Mouse (Mus musculus): Measurements from ENCODE around the gene Babam1.

The Babam1 gene

GRCm38 (mm10) chr8:71396639-71397305 is at the start of gene Babam1:
TSS of gene Babam1 (plus strand) at chr8:71396861.
- DNase-seq, result peak; percentile 100

GRCm38 (mm10) chr8:71351117-71351516 is 45.5 kb upstream of the Babam1 start:
- DNase-seq, result no peak

- DNase-seq, result no peak
Measured at GRCm38 (mm10) chr8:71351520-71351919, 45.1 kb upstream of the Babam1 start.

- no peak for DNase-seq
Measured at GRCm38 (mm10) chr8:71358026-71358425, 38.6 kb upstream of the Babam1 start.

- DNase-seq, result peak; percentile 100
Measured at GRCm38 (mm10) chr8:71366771-71367528, 29.7 kb upstream of the Babam1 start, which contains the start of gene Use1. TSS of gene Use1 (plus strand) at chr8:71366848.

GRCm38 (mm10) chr8:71367529-71368176 is 29.0 kb upstream of the Babam1 start:
- no peak for DNase-seq

GRCm38 (mm10) chr8:71368366-71368765 is 28.3 kb upstream of the Babam1 start:
- no peak for DNase-seq

GRCm38 (mm10) chr8:71369040-71369718 is 27.5 kb upstream of the Babam1 start:
- no peak for DNase-seq

GRCm38 (mm10) chr8:71370711-71371235 is 25.9 kb upstream of the Babam1 start:
- DNase-seq, result peak; percentile 95

GRCm38 (mm10) chr8:71371236-71371848 is 25.3 kb upstream of the Babam1 start, which contains the start of gene Ocel1:
TSS of gene Ocel1 (plus strand) at chr8:71371298.
- DNase-seq, result peak; percentile 100

- DNase-seq, result peak; percentile 95
Measured at GRCm38 (mm10) chr8:71372427-71372826, 24.2 kb upstream of the Babam1 start.

- no peak for DNase-seq
Measured at GRCm38 (mm10) chr8:71373000-71373399, 23.7 kb upstream of the Babam1 start.

- DNase-seq, result peak; percentile 96
Measured at GRCm38 (mm10) chr8:71374616-71375206, 21.9 kb upstream of the Babam1 start.

- peak; percentile 98 for DNase-seq
Measured at GRCm38 (mm10) chr8:71375581-71376422, 20.9 kb upstream of the Babam1 start.

- no peak for DNase-seq
Measured at GRCm38 (mm10) chr8:71376423-71377030, 20.1 kb upstream of the Babam1 start.

GRCm38 (mm10) chr8:71379008-71379407 is 17.7 kb upstream of the Babam1 start:
- no peak for DNase-seq

- no peak for DNase-seq
Measured at GRCm38 (mm10) chr8:71379512-71380075, 17.1 kb upstream of the Babam1 start.

- peak; percentile 97 for DNase-seq
Measured at GRCm38 (mm10) chr8:71380178-71381171, 16.2 kb upstream of the Babam1 start.
